Mouse (Mus musculus): ENCODE measurements around the gene Kat6b.
"Not testable (repeated sequence)": the region's sequence is repeated elsewhere in the genome, so short reads cannot be mapped to it uniquely, and the experiment has no call there.

Kat6b gene

DNA sequence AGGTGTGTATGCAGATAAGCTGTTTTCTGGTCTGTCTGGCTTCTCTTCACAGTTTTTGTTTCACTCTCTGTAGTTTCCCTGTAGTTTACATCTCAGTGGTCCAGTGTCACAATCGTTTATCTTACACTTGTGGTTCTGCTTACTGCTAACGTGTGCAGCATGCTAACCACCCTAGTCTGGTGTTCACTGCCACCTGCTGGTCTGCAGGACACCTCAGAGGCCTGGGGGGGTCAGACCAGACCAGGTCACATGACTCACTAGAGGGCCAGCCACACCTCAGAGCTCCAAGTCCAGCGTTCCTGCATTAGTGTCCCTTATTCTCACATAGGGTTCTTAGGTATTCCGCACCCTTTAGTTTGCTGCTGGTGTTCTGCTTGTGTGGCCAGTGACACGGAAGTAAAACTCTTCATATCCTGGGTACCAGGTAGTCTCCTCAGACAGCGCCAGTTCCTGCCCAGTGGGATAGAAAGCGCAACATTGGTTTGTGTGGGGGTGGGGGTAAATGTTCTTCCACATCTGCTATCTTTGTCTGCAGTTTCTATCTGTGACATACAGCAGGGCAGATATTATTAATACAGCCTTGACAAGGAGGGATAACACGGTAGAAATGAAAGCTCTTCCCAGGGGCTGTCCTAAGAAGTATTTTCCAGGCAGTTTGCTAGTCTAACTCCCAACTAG, 181.4 kb downstream of the Kat6b start:
- DNase-seq (ENCODE audit: low read depth, low spot score): no peak

DNA sequence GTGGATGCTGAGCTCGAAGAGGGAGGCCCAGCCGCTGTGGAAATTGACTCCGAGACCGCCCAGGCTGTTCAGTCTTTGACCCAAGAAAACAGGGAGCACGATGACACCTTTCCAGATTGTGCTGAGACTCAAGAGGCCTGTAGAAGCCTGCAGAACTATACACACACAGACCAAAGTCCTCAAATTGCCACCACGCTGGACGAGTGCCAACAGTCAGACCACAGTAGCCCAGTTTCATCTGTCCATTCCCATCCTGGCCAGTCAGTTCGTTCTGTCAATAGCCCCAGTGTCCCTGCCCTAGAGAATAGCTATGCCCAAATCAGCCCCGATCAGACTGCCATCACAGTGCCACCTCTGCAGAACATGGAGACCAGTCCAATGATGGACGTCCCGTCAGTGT, 188.0 kb downstream of the Kat6b start:
- no peak for DNase-seq (ENCODE audit: low read depth, low spot score)

DNA sequence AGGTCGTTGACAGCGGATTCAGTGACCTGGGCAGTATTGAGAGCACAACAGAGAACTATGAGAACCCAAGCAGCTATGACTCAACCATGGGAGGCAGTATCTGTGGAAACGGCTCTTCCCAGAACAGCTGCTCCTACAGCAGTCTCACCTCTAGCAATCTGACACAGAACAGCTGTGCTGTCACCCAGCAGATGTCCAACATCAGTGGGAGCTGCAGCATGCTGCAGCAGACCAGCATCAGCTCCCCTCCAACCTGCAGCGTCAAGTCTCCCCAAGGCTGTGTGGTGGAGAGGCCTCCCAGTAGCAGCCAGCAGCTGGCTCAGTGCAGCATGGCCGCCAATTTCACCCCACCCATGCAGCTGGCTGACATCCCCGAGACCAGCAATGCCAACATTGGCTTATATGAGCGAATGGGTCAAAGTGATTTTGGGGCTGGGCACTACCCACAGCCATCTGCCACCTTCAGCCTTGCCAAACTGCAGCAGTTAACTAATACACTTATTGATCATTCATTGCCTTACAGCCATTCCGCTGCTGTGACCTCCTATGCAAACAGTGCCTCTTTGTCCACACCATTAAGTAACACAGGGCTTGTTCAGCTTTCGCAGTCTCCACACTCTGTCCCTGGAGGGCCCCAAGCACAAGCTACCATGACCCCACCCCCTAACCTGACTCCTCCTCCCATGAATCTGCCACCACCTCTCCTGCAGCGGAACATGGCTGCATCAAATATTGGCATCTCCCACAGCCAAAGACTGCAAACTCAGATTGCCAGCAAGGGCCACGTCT, 188.6 kb downstream of the Kat6b start:
- no peak for DNase-seq (ENCODE audit: low read depth, low spot score)

DNA sequence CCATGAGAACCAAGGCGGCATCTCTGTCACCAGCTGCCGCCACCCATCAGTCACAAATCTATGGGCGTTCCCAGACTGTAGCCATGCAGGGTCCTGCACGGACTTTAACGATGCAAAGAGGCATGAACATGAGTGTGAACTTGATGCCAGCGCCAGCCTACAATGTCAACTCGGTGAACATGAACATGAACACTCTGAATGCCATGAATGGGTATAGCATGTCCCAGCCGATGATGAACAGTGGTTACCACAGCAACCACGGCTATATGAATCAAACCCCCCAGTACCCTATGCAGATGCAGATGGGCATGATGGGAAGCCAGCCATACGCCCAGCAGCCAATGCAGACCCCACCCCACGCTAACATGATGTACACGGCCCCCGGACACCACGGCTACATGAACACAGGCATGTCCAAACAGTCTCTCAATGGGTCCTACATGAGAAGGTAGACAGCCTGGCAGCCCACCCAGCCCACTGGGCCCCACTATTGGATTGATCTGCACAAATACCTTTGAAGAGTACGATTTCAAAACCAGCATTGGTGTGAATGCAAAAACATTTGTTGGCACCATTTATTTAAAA, 189.3 kb downstream of the Kat6b start:
- not testable (repeated sequence) for DNase-seq (ENCODE audit: low read depth, low spot score)

DNA sequence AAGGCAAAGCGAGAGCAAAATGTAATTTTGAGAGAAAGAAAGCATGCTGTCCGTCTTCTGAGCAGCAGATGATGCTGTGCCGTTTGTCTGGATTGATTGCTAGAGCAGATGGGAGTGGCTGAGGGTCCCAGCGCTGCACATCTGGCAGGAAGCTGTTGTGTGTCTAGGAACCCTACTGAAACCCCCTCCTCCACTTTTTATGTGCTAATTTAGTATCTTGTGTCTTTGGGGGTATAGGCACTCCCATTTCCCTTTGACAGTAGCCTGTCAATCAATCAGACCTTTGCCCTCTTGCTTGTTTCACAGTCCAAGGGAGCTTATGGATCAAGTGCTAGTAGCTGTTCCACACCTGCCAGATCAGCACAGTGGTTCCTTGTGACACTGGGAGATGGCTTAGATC, 191.9 kb downstream of the Kat6b start:
- DNase-seq (ENCODE audit: low read depth, low spot score): no peak

DNA sequence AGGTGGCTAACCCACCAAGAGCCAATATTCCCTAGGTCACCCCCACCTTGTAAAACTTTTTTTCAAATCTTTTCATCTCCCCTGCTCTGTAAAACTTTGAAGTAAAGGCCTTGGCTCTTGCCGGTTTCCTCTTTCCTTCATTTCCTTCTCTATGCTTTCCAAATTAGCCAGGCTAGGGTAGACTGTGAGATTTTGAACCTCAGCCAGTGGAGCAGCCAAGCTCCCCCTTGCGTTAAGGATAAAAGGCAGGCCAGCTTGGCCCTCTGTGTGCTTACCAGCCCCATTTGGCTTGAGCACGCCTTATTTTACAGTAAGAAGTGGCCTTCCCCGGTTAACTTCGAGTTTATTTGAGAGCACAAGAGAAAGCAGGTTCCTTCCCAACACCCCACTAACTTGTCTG, 193.2 kb downstream of the Kat6b start:
- DNase-seq (ENCODE audit: low read depth, low spot score): no peak

DNA sequence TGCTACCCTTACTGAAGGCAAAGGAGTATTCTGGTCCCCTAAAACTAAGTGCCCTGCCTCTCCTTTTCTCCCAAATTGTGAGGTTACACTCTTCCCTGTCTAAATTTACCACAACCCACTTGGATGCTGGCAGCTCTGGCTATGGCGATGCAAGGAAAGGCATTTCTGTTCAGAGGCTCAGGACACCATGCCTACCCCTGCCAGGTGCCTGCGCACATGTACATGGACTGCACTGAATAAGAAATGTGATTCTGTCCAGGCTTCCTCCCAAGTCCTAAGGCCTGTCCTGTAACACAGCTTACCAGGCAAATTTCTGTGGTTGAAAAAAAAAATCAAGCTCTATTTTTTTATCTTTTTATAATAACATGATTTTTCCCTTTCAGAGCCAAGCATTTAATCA, 195.0 kb downstream of the Kat6b start:
- DNase-seq (ENCODE audit: low read depth, low spot score): peak; percentile 41

DNA sequence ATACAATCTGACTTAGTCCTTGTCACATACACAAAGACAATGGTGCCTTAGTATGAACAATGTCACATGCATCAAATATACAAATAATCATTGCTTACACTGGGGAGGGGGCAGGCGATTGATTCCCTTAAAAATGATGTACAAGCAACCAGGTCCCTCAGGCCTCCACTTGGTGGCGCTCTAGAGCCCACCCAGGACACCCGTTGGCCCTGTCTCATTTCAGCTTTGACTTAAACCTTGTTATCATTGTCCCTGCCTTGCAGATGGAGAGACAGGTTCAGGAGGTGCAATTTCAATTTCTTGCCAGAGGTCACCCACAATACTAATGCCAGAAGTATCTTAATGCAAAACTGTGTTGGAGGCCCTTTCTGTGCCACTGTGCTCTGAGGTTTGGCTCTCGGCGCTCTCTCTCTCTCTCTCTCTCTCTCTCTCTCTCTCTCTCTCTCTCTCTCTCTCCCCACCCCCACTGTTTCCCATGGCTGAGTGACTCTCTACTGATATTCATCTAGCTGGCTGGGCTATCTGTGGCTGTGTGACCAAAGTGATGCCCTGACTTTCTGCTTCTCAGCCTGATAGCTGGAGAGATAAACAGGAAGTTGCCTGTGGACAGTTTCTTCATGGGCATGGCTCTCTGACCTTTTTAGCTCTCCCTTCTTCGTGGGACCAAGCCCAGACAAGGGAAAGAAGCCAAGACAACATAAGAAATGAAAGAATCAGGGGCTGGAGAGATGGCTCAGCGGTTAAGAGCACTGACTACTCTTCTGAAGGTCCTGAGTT, 197.5 kb downstream of the Kat6b start:
- DNase-seq (ENCODE audit: low read depth, low spot score): peak; percentile 43

DNA sequence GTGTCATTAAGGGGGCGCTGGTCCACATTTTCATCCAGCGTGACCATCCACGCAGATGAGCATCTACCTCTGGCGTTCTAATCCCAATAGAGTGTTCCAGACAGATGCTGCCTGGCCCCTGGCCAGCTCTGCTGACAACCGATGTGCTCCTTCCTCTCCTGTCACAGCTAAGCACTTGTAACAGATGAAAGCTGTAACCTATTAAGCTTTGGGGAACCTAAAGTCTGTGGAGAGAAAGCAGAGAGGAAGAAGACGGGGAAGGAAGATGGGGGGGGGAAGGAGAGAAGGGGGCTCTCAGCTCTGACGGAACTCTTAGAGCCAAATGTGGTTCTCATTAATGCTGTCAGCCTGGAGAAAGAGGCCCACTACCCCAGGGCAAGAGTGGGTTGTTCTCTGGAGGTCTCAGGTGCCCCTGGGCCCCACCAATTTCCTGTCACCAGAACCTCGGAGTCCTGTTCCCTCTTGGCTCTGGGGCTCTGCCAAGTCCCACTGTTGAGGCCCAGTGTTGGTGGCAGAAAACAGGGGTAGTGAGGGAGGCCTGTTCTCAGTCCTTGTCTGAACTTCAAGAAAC, 198.5 kb downstream of the Kat6b start:
- DNase-seq (ENCODE audit: low read depth, low spot score): no peak

DNA sequence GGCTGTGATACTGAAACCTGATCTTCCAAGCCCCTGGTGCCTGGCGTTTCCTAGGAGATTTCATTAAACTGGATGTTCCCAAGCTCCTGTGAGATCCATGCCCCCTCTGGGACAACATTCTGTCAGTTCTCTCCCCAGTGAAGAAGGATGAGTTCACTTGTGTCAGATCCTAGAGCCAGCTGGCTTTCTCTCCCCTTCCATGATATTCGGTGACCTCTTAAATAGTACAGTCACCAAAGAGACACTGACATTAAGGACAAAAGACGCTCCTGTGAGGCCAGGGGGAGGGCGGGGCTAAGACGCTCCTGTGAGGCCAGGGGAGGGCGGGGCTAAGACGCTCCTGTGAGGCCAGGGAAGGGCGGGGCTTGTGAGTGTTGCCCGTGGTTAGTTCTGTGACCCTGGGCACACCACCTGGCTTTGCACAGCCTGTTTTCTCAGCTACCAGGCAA, 201.5 kb downstream of the Kat6b start:
- no peak for DNase-seq (ENCODE audit: low read depth, low spot score)

DNA sequence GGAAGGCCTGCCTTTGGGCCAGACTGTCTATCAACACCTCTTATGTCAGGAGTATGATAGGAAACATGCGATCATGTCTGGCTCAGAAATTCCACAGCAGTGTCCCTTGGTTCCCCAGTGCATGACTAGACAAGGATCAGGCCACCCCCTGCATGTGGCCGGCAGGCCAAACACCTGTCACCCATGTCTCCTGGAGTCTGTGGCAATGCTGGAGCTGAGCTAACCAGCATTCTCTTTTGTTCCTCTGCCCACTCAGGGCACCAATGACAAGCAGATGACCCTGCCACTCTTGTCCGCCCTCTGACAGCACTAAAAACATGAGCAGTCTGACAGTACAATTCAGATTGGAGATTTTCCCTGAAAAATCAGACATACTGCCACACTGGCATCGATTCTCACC, 202.6 kb downstream of the Kat6b start:
- DNase-seq (ENCODE audit: low read depth, low spot score): no peak

DNA sequence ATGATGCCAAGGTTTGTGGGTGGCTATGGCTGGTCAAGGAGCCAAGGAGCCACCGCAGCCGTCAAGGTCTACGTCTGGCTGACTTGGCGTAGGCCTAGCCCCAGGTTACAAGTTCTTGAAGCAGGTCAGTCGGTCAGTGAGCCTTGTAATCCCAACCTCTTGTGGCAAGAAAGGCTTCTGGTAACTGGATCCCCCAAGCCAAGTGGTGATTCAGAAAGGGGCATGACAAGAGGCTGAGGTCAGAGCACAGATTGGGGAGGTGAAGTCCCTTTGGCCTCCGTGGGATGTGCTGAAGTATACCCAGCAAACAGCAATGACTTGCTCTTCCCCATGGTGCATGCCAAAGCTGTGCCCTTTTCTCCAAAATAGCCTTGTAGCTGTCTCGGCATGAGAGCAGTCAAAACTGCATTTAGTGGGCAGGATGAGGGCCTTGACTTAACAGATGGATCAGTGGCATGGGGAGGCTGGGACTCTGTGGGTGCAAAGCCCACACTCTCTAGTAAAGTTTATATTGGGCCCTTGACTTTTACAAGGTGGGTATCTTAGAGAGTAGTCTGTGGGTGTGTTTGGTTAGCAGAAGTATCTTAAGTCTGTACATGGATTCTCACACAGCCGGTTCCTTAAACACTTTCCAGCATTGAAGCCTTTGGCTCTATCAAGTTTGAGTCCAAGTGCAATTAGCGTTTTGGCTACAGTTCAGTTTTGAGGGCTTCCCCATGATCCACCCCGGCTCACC, 204.3 kb downstream of the Kat6b start:
- peak; percentile 86 for DNase-seq (ENCODE audit: low read depth, low spot score)

DNA sequence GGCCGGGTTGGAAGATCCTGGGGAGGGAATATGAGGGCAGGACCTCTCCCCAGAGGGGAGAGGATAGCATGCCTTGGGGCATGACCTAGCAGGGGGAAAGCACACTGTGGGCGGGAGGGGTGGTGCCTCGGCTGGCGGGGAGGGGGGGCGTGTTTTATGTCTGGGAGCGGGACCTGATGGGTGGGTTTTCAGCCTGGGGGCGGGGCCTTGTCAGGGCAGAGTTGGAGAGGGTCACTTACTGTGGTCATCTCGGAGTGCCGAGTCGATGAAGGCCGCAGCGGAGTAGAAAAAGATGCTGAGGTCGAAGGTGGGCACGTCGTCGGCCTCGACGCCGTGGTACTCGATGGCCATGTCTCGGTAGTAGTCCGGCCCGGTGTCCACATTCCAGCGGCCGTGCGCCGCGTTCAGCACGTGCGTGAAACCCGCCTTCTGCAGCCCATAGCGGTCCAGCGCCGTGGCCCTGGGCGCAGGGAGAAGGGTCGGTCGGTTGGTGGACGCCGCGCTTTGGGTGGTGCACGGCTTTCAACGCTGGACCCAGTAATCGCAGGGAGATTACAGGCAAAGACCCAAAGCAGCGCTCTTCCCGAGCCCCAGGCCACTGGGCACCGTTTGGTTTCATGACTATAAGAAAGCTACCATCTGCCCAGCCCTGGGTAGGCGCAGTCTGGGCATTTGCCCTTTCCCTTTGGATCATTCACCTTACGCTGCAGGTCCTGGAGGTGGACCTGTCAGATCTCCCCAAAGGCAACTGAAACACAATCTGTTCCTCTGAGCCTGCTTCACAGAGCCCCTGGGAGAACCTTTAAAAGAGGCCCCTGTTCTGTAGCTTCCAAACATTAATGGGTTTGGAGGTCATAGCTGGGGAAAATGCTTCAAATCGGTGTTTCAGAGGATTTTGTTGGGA, 205.4 kb downstream of the Kat6b start:
- DNase-seq (ENCODE audit: low read depth, low spot score): no peak

DNA sequence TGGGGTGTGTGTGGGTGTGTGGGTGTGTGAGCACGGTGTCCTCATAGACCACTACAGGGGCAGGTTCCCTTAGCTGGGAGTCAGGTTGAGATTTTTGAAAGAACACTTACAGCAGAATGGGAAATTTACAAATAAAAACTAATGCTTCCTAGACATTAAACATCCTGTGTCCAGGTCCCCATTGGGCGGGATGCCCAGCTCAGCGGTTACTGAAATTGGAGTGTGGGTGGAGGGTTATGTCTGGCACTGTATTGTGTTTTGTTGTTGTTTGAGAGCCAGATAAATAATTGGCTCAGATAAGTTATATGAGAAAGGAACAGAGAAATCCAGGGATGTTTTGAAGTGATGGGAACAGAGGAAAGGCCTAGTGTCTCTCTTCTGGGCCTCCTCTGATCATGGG, 209.8 kb downstream of the Kat6b start:
- DNase-seq (ENCODE audit: low read depth, low spot score): no peak

DNA sequence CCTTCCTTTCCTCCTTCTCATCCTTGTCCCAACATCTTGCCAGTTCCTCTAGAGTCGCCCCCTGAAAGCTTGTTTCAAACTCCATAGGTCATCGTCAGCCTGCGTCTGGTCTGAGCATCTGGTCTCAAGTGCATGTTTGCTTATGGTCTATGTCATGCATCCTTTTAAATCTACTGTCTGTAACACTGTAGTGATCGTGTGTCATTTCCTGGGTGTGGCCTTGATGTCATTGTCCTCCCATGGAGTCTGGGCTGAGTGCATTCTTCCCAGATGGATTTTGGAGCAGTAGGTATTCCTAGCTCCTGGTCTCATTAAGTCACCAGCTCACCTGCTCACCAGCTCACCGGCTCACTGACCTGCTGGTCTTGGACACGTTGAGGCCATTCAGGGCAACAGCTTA, 213.8 kb downstream of the Kat6b start:
- no peak for DNase-seq (ENCODE audit: low read depth, low spot score)

DNA sequence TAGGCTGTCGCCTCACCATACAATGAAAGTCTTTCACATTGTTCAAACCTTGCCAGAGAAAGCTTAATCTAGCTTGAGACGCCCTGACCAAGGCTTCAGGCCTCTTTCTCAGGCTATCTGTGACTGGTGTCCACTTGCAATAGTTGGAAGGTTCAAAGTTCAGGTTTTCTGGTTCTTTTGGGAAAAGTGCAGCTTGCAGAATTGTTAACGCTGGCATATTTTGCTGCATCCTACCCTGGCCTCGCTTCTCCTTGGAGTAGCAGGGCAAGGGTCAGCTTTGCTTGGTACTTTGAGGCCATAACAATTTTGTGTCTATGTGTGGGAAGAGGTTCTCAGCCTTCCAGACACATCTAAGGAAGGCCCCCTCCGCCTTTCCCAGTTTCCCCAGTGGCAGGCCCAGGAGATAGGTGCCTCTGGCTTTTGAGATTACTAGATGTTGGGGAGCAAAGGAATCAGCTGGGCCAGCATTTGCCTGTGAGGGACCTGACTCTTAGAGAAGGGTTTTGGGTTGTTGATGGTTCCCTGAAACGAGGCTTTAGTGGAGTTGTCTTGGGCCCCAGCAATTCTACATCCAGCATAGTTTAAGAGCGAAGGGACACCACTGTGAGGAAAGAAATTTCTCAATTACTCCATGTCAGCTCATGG, 215.1 kb downstream of the Kat6b start:
- DNase-seq (ENCODE audit: low read depth, low spot score): no peak

DNA sequence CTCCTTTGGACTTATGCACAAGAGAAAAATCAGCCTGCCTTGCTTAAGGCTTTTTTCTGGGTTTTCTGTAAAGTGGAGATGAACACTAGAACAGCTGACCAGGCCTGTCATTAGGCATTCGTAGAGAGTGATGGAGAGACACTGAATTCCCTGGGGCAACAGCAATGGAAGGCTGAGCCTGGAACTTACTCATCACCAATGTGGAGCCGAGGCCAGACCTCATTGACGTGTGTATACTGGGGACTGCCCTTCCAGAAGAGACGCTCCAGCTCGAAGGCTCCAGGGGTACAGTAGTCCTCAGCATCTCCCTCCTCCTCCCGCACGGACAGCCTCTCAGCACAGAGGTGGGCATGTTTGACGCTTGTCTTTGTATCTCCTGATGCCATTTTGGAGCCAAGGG, 221.5 kb downstream of the Kat6b start:
- DNase-seq (ENCODE audit: low read depth, low spot score): no peak

DNA sequence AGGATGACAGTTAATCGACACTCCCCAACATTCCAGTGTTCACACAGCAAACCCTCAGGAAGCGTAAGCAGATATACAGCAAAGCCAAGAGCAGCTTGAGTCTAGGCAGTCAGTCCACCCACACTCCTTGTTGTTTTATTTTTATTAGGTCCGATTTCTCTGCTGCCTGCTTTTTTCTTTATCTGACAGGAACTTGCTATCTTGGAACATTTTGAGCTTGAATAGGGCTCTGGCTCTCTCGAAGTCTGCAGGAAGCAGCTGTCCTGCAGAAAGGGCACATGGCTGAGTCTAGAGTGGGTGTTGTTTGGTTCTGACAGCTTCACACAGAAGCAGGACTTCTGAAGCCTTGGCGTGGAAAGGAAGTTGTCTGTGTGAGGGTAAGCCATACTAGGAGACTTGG, 222.0 kb downstream of the Kat6b start:
- DNase-seq (ENCODE audit: low read depth, low spot score): no peak

DNA sequence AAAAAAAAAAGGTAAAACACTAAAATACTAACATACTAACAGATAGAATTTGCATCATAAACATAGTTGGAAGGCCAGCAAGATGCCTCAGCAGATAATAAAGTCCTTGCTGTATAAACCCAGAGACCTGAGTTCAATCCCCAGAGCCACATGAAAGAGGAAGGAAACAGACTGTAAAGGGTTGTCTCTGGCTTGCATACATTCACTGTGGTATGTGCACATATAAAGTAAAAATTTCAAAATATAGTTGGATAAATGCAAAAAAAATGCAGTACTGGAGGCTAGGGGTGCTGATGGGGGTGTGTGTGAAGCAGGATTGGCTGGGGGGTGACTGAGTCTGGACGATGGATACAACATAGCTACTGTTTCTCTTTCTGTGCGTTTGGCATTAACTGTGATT, 224.2 kb downstream of the Kat6b start:
- DNase-seq (ENCODE audit: low read depth, low spot score): no peak
